Mouse (Mus musculus) left cerebral cortex, postnatal 4 days (tissue): ENCODE measurements around the gene Rragd. TPM values are rescaled to one million over a fixed set of nuclear protein-coding genes. Genes with fewer than 3 reads are reported as not detected.

Experiments used
- total RNA-seq, 2 experiments: library from RNA; stranded (reverse); gene quantifications; 2 replicates each; pipeline ENCODE4 v1.2.3; 2021

Gene Rragd
- total RNA-seq, 2 experiments from 2014 or later = 53.9 to 59.9 TPM

Other genes with a start within 250 kb of the Rragd start
- gene Lyrm2, start 182.8 kb upstream of the Rragd start, total RNA-seq = 10 to 100 TPM; 40.7 to 44.0 TPM
- 10 to 100 TPM; 29.7 to 32.8 TPM for gene Ankrd6, start 32.2 kb upstream of the Rragd start, total RNA-seq
- gene Ube2j1, start 48.4 kb downstream of the Rragd start, total RNA-seq = 100 to 1,000 TPM; 108 to 110 TPM
- gene Gabrr2, start 80.0 kb downstream of the Rragd start, total RNA-seq = under 1 TPM in 1 of 2 experiments, not detected in 1; 0.50 TPM
- under 1 TPM in 1 of 2 experiments, not detected in 1; 0.16 TPM for gene Gabrr1, start 149.5 kb downstream of the Rragd start, total RNA-seq
- 1 to 10 TPM; 8.2 to 8.4 TPM for gene Pm20d2, start 206.7 kb downstream of the Rragd start, total RNA-seq
- gene Srsf12, start 226.0 kb downstream of the Rragd start, total RNA-seq = 10 to 100 TPM; 46.7 to 48.9 TPM